Mouse (Mus musculus) ovary, adult 18-20 months (tissue): ENCODE measurements around the gene Atp5s.

ENCODE experiments used
- DNase-seq: peaks from one replicate; pipeline ENCODE4 v3.0.0; 2022; ENCODE audit warnings: low spot score, mixed read lengths

Atp5s gene

GRCm38 (mm10) chr12:69732221-69732620 is 7.5 kb downstream of the Atp5s start:
- no peak for DNase-seq

GRCm38 (mm10) chr12:69733518-69733917 is 8.8 kb downstream of the Atp5s start:
- DNase-seq = no peak

GRCm38 (mm10) chr12:69733923-69734322 is 9.2 kb downstream of the Atp5s start:
- DNase-seq = no peak

GRCm38 (mm10) chr12:69741965-69742364 is 17.2 kb downstream of the Atp5s start:
- DNase-seq = no peak

- DNase-seq = no peak
These were observed 19.4 kb downstream of the Atp5s start for GRCm38 (mm10) chr12:69744138-69744537.

GRCm38 (mm10) chr12:69751864-69752341 is 27.2 kb downstream of the Atp5s start:
- DNase-seq = no peak

GRCm38 (mm10) chr12:69753936-69754335 is 29.2 kb downstream of the Atp5s start:
- no peak for DNase-seq

- no peak for DNase-seq
These were observed 31.3 kb downstream of the Atp5s start for GRCm38 (mm10) chr12:69756015-69756414.

- DNase-seq = peak; percentile 90
These were observed 32.8 kb downstream of the Atp5s start for GRCm38 (mm10) chr12:69757418-69758141.

GRCm38 (mm10) chr12:69758221-69759185 is 33.8 kb downstream of the Atp5s start:
- no peak for DNase-seq

GRCm38 (mm10) chr12:69759267-69759885 is 34.6 kb downstream of the Atp5s start:
- no peak for DNase-seq

- no peak for DNase-seq
These were observed 35.3 kb downstream of the Atp5s start for GRCm38 (mm10) chr12:69760014-69760413.

GRCm38 (mm10) chr12:69760743-69761406 is 36.1 kb downstream of the Atp5s start:
- no peak for DNase-seq

GRCm38 (mm10) chr12:69761603-69762002 is 36.9 kb downstream of the Atp5s start:
- no peak for DNase-seq

GRCm38 (mm10) chr12:69765543-69765942 is 40.8 kb downstream of the Atp5s start:
- no peak for DNase-seq

GRCm38 (mm10) chr12:69766185-69766904 is 41.6 kb downstream of the Atp5s start:
- no peak for DNase-seq

- no peak for DNase-seq
These were observed 42.9 kb downstream of the Atp5s start for GRCm38 (mm10) chr12:69767476-69768258.

- DNase-seq = no peak
These were observed 44.1 kb downstream of the Atp5s start for GRCm38 (mm10) chr12:69768841-69769240.

- no peak for DNase-seq
These were observed 52.0 kb downstream of the Atp5s start for GRCm38 (mm10) chr12:69776607-69777340.

- no peak for DNase-seq
These were observed 52.6 kb downstream of the Atp5s start for GRCm38 (mm10) chr12:69777341-69777730.
